Mouse (Mus musculus) intestine, postnatal 0 days (tissue): ENCODE data around the gene E330014E10Rik. TPM values are rescaled to one million over a fixed set of nuclear protein-coding genes. Genes with fewer than 3 reads are reported as not detected.
A peak's percentile ranks its signal among the peaks of the same experiment; 100 is the strongest.
"Not testable (repeated sequence)": the region's sequence is repeated elsewhere in the genome, so short reads cannot be mapped to it uniquely, and the experiment has no call there.

Experiments used
- ATAC-seq: fragments of 200-750 bp; cut with Nextera tagmentation; 2 replicates; pipeline ENCODE4 v1.8.0; 2017; ENCODE audit warnings: mild to moderate bottlenecking, moderate TSS enrichment, moderate library complexity
- H3K27ac ChIP-seq: fragments of 300-500 bp; sonication (generic); 2 replicates; pipeline ENCODE4 v1.5.1; 2014; ENCODE audit warnings: mild to moderate bottlenecking, low read depth, low read length, moderate library complexity
- H3K27me3 ChIP-seq: fragments of 300-500 bp; sonication (generic); replicated peaks from 2 replicates; pipeline ENCODE4 v1.6.1; 2014; ENCODE audit warnings: low read length, mixed read lengths; ENCODE audit not compliant: control insufficient read depth, insufficient read depth
- H3K36me3 ChIP-seq: fragments of 300-500 bp; sonication (generic); 2 replicates; pipeline ENCODE4 v1.6.1; 2014; ENCODE audit warnings: mild to moderate bottlenecking, moderate library complexity; ENCODE audit not compliant: control insufficient read depth, insufficient read depth
- H3K4me1 ChIP-seq: fragments of 300-500 bp; sonication (generic); replicated peaks from 2 replicates; pipeline ENCODE4 v1.6.1; 2014; ENCODE audit warnings: antibody characterized with exemption, low read length, mixed read lengths; ENCODE audit not compliant: control insufficient read depth, insufficient read depth
- H3K4me2 ChIP-seq: fragments of 300-500 bp; sonication (generic); replicated peaks from 2 replicates; pipeline ENCODE4 v1.6.1; 2014; ENCODE audit warnings: low read depth, mild to moderate bottlenecking, moderate library complexity
- H3K4me3 ChIP-seq: fragments of 300-500 bp; sonication (generic); 2 replicates; pipeline ENCODE4 v1.5.1; 2014; ENCODE audit warnings: low read depth, low read length
- H3K9ac ChIP-seq: fragments of 300-500 bp; sonication (generic); 2 replicates; pipeline ENCODE4 v1.6.1; 2014; ENCODE audit warnings: mild to moderate bottlenecking, low read depth, low read length
- H3K9me3 ChIP-seq: fragments of 300-500 bp; sonication (generic); 2 replicates; pipeline ENCODE4 v1.6.1; 2016; ENCODE audit warnings: mixed run types; ENCODE audit not compliant: control insufficient read depth
- CTCF ChIP-seq: sonication (generic); IDR thresholded peaks from 2 replicates; pipeline ENCODE4 v1.5.1; 2016; ENCODE audit warnings: low read depth, mild to moderate bottlenecking, control low read depth, antibody characterized with exemption, moderate library complexity
- WGBS: fragments of 180-500 bp; shearing (Covaris S2); extraction: QIAGEN DNeasy Blood & Tissue Kit; methylation state at CpG from one replicate; pipeline ENCODE4 v1.1.7; 2014; 5-methylcytosine and 5-hydroxymethylcytosine counted together
- polyA plus RNA-seq: library from polyadenylated mRNA; unstranded; fragments of >200 nt; fragmentation: Nextera tagmentation; extraction: Ambion mirVana; gene quantifications from 2 replicates; pipeline ENCODE4 v1.2.1, GENCODE M21; 2015

Gene E330014E10Rik
- polyA plus RNA-seq, result not detected in 2 replicates

DNA sequence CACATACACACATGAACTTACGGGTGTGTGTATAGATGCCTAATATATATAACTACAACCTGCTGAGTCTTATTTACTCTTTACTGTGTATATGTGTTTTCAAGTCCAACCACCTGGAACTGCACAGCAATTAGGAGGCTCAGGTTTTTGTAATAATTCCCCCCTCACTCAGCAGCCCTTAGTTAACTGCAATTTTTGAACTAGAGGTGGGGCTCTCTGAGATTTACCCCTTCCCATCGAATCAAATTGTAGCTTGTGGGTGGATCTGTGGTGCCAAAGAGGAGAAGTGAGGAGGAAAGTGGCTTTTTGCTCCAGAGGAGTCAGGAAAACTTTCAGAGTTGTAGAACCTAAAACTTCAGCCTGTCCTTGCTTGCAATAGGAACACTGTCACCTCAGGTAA lies at the start of gene E330014E10Rik:
E330014E10Rik (plus strand) TSS at position 301 of the 400 bp plus-strand sequence.
- H3K4me2 ChIP-seq, ATAC-seq, H3K27me3 ChIP-seq, H3K27ac ChIP-seq, H3K4me1 ChIP-seq, H3K9me3 ChIP-seq, H3K9ac ChIP-seq, H3K4me3 ChIP-seq, H3K36me3 ChIP-seq: not testable (repeated sequence)
- WGBS, result no CpG with 5 or more reads among the region's 2 CpGs

DNA sequence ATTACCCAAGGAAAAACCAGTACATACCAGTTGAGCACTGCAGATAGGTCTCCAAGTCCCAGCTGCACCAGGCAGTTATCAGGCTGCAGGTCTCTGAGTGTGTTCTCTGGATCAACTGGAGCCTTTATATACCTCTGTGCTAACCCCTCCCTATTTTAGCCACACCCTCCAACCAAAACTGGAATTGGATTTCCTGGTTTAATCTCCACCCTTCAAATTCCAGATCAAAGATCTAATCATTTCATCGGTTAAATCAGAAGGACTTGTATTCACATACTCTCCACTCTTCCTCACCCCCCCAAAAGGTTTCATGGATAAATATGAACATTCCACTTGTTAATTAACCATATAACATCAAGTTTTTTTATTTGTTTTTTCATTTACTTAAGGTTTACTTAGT lies 39.7 kb upstream of the E330014E10Rik start, which contains the start of gene Gm7978:
Gm7978 (minus strand) TSS at position 101 of the 400 bp plus-strand sequence.
- H3K4me1 ChIP-seq, H3K27ac ChIP-seq, H3K4me2 ChIP-seq, H3K36me3 ChIP-seq, H3K9me3 ChIP-seq, H3K4me3 ChIP-seq, ATAC-seq, H3K27me3 ChIP-seq, H3K9ac ChIP-seq: not testable (repeated sequence)
- no CpG with 5 or more reads among the region's 1 CpGs for WGBS

DNA sequence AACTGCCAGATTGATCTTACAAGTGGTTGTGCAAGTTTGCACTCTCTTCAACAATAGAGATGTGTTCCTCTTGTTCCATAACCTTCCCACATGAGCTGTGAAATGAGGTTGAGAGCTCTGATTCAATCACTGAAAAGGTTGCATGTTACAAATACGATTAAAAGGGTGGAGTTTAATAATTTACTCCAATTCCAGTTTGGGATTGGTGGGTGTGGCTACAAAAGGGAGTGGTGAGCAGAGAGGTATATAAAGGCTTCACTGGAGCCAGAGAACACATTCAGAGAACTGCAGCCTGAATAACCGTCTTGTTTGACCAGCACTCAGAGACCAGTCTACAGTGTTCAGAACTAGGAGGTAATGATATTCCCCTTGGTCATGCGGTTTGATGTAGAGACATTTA lies 34.1 kb upstream of the E330014E10Rik start, which contains the start of gene Gm7982:
Gm7982 (plus strand) TSS at position 301 of the 400 bp plus-strand sequence.
- not testable (repeated sequence) for H3K4me2 ChIP-seq, H3K9me3 ChIP-seq, H3K27ac ChIP-seq, H3K4me1 ChIP-seq, H3K9ac ChIP-seq, ATAC-seq, H3K27me3 ChIP-seq, H3K36me3 ChIP-seq, H3K4me3 ChIP-seq
- no CpG with 5 or more reads among the region's 3 CpGs for WGBS

DNA sequence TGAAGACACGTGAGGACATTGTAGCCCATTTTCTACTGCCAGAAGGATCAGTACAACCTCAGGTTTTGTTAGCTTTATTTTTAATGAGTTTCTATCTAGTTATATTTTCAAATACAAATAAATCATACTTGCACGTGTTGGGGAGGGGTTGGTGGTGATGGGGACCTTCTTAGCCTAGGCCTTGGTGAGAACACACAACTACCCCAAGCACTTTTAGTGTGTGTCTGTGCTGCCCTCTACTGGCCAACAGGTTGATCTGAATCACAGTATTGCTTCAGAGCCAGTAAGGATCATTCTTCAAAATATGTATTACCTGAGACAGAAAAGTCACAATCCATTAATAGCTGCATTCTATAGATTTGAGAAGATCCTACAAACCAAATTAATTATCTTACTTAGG lies 35.1 kb downstream of the E330014E10Rik start:
- not testable (repeated sequence) for H3K4me2 ChIP-seq, H3K36me3 ChIP-seq, H3K4me3 ChIP-seq, H3K9me3 ChIP-seq, H3K27me3 ChIP-seq, ATAC-seq, H3K4me1 ChIP-seq, H3K27ac ChIP-seq, H3K9ac ChIP-seq
- 36% methylated on average over 2 of the region's 2 CpGs for WGBS
- TF ChIP-seq CTCF, result peak; percentile 36; the same call in 1 of the 2 replicates

DNA sequence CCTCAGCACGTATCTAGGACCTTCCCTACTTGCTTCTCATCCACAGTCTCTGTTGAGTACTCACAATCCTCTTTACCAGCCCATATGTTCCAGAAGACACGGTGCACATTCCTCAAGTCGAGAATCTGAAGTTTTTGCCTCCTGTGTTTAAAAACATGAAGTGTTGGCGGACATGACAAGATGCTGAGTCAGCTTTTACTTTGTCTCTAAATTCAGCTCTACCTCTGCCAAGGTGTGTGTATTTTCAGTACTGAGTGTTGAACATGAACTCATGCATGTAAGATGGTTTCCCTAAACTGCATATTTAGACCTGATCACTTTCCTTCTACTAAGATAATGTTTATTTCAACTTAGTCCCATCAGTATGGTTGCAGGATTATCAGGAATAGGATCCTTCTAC lies 60.8 kb downstream of the E330014E10Rik start:
- no peak overlapping the region for H3K9ac ChIP-seq
- TF ChIP-seq CTCF, result no peak
- H3K27me3 ChIP-seq, result no peaks in the 10 kb centered on the region
- 66% methylated on average over 4 of the region's 4 CpGs for WGBS
- H3K4me2 ChIP-seq, result no peak overlapping the region
- no peaks in the 10 kb centered on the region for H3K4me1 ChIP-seq
- no peak overlapping the region for H3K27ac ChIP-seq
- H3K36me3 ChIP-seq, result no peaks in the 10 kb centered on the region
- H3K9me3 ChIP-seq, result no peaks in the 10 kb centered on the region
- no peak for ATAC-seq
- H3K4me3 ChIP-seq, result no peak overlapping the region

DNA sequence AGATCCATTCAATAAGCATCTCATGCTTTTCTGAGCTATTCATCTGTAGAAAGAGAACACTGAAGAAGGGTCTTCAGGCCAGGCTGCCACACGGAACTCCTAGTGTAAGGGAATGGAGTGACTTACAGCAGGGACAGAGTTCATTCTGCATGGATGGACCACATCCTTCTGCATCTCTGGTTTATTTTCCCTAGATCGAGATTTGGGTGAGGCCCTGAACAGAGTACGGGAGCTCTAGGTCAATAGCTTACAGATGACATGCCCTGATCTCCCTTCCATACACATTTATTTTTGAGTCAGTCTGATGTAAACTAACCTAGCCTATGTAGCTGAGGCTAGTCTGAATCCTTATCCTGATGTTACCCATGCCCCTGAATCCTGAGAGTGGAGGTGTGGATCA lies 78.2 kb downstream of the E330014E10Rik start:
- TF ChIP-seq CTCF, result no peak
- peak; percentile 45; the same call in 1 of the 2 replicates for ATAC-seq
- Histone ChIP-seq H3K27ac (no peak overlapping the region), H3K9ac (no peak overlapping the region), H3K9me3 (no peaks in the 10 kb centered on the region), H3K4me3 (no peak overlapping the region), H3K4me1 (no peaks in the 10 kb centered on the region), H3K27me3 (no peaks in the 10 kb centered on the region), H3K36me3 (no peaks in the 10 kb centered on the region), H3K4me2 (0 out of 2 replicates have a peak overlapping the region, but pooled peaks have one; percentile 4)
- 66% methylated on average over 3 of the region's 3 CpGs for WGBS

Other genes starting within 250 kb of the E330014E10Rik start
- not detected in 2 replicates for gene Gm7971, start 181.1 kb upstream of the E330014E10Rik start, polyA plus RNA-seq
- gene Gm7978, start 39.8 kb upstream of the E330014E10Rik start, polyA plus RNA-seq, result not detected in 2 replicates
- gene Gm7982, start 34.0 kb upstream of the E330014E10Rik start, polyA plus RNA-seq, result not detected in 2 replicates
- 17.0 and 20.1 TPM in 2 replicates for gene Cxcl13, start 181.0 kb downstream of the E330014E10Rik start, polyA plus RNA-seq